Mouse (Mus musculus) bone marrow, adult 2 months (tissue): ENCODE data around the gene Pkp4. TPM values are rescaled to one million over a fixed set of nuclear protein-coding genes. Genes with fewer than 3 reads are reported as not detected.
"Not testable (repeated sequence)": the region's sequence is repeated elsewhere in the genome, so short reads cannot be mapped to it uniquely, and the experiment has no call there.

ENCODE experiments used
- H3K27ac ChIP-seq: fragments of 200-500 bp; 2 replicates; pipeline ENCODE4 v1.5.1; 2012; ENCODE audit warnings: low read depth, mild to moderate bottlenecking, control low read depth, inconsistent platforms, low read length; ENCODE audit not compliant: control insufficient read depth, poor library complexity, insufficient read depth
- H3K4me1 ChIP-seq: fragments of 200-500 bp; 2 replicates; pipeline ENCODE4 v1.6.1; 2011; ENCODE audit warnings: low read length; ENCODE audit not compliant: control insufficient read depth, insufficient read depth
- H3K4me3 ChIP-seq: fragments of 200-500 bp; replicated peaks from 2 replicates; pipeline ENCODE3; 2011; ENCODE audit warnings: mild to moderate bottlenecking, low read depth, low read length, control low read depth; ENCODE audit not compliant: control insufficient read depth
- CTCF ChIP-seq: fragments of 200-500 bp; IDR thresholded peaks from 2 replicates; pipeline ENCODE4 v1.5.1; 2011; ENCODE audit warnings: low read length, control low read depth; ENCODE audit not compliant: control insufficient read depth, insufficient read depth
- POLR2A ChIP-seq: fragments of 200-500 bp; IDR thresholded peaks from 2 replicates; pipeline ENCODE4 v1.6.1; 2011; ENCODE audit warnings: low read depth, mild to moderate bottlenecking, control low read depth, low read length, borderline replicate concordance; ENCODE audit not compliant: control insufficient read depth
- WGBS: fragments of 180-500 bp; shearing (Covaris S2); methylation state at CpG from one replicate; pipeline ENCODE4 v1.1.7; 2018; 5-methylcytosine and 5-hydroxymethylcytosine counted together
- polyA plus RNA-seq: library from polyadenylated mRNA; stranded (reverse); fragments of >200 nt; gene quantifications from 2 replicates; pipeline ENCODE4 v1.2.4, GENCODE M21; 2011; ENCODE audit warnings: low replicate concordance; ENCODE audit not compliant: missing spikeins, insufficient read depth, insufficient read length

Pkp4 gene
- polyA plus RNA-seq, 1 experiment = 14.8 TPM

DNA sequence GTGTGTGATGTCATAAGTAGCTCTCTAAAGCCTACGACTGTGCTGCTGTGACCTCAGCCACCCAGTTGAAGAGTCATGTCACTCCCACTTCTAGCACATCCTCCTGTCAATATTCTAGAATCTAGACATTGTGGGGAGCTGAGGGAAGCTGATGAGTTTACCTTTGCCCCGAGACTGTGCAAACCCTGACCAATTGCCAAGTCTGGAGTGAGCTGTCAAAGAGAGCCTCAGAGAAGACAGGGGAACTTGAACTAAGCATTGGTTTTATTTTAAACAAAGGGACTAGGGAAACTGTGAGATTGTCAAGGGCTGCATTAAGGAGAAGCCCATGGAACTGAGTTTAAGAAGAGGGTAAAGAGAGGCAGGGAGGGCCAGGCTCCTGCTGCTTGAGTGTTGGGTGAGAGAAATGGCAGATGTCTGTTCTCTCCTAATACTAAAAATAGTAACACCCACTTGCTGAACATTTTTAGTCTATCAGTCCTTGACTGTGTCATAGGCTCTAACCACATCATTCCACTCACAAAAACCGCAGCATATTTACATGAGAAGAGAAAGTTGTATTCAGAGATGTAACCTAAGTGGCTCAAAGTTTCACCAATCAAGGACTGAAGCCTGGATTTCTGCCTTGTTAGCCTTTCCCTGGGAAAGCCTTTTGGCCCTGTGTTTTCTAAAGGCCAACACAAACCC, 203.6 kb downstream of the Pkp4 start:
- TF ChIP-seq POLR2A (no peak), CTCF (no peak)
- 69% methylated on average over 3 of the region's 3 CpGs for WGBS
- H3K4me3 ChIP-seq = no peak overlapping the region
- H3K4me1 ChIP-seq = no peaks in the 10 kb centered on the region
- no peak overlapping the region for H3K27ac ChIP-seq

DNA sequence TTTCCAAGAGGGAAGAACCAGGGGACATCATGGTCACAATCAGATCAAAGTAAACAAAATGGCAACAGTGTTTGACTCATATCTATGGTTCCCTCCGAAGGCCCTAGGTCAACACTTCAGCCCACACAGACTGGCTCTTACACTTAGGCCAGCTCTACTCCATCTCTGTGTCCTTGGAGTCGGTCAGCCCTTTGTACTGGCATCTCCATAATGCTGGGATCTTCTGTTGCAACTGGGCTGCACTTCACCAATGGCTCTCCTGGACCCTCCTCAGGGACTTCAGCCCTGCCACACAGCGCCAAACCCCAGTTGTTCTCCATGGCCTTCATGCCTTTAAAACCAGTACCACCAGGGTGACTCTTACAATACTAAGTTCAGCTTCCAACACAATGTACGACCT, 206.5 kb downstream of the Pkp4 start:
- no peak overlapping the region for H3K27ac ChIP-seq
- TF ChIP-seq POLR2A (no peak), CTCF (no peak)
- 77% methylated on average over 4 of the region's 4 CpGs for WGBS
- no peaks in the 10 kb centered on the region for H3K4me1 ChIP-seq
- no peak overlapping the region for H3K4me3 ChIP-seq

DNA sequence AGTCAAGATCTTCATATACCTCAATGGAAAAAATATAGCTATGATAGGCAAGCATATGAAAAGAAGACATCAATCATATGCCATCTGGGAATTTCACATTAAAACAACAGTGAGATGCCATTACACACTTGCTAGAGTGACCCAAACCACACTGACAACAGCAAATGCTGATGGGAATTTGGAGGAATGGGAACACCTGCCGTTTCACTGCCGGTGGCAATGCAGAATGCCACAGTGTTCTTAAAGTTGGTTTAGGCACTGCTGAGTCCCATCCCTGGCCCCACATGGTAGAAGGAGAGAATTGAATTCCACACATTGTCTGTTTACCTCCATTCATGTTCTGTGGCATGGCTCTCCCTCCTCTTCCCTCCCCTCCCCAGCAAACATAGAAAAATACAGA, 212.5 kb downstream of the Pkp4 start:
- WGBS = 95% methylated on average over 2 of the region's 2 CpGs
- TF ChIP-seq POLR2A = no peak
- no peak for TF ChIP-seq CTCF
- Histone ChIP-seq H3K27ac (no peak overlapping the region), H3K4me1 (no peaks in the 10 kb centered on the region), H3K4me3 (no peak overlapping the region)

DNA sequence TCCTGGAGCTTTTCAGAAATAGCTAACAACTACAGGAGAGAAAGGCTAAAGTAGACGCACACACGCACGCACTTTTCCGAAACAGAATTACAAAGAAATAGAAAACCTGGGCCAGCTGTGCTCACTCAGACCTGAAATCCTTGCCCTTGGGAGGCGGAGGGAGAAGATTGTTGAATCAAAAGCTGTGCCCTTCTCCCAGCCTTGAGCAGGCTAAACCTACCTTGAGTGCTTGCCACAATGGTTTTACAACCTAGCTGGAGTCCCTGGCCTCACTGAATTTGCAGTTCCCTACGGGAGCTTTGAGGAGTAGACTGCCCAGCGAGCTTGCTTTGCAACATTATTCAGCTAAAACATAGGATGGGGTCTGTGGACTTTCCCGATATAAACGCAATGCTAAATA, 217.4 kb downstream of the Pkp4 start:
- Histone ChIP-seq H3K27ac (no peak overlapping the region), H3K4me3 (no peak overlapping the region), H3K4me1 (no peaks in the 10 kb centered on the region)
- WGBS = 86% methylated on average over 9 of the region's 9 CpGs
- TF ChIP-seq CTCF (no peak), POLR2A (no peak)

DNA sequence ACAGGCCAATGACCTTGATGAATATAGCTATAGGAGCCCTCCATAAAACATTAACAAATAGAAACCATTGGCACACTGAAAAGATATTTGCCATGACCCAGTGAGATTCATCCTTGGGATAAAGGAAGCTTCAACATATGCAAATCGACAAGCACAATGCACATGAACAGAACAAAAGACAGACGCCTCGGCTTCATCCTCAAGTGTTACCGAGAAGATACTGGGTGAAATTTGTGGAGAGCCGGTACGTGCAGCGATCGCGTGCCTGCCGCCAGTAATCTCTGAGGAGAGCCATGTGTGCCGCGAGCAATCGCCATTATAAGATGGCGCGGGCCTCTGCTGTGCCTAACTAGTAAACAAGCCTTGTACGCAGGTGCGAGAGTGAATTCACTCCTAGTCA, 218.2 kb downstream of the Pkp4 start:
- 91% methylated on average over 17 of the region's 17 CpGs for WGBS
- H3K4me3 ChIP-seq, H3K4me1 ChIP-seq, H3K27ac ChIP-seq: not testable (repeated sequence)

DNA sequence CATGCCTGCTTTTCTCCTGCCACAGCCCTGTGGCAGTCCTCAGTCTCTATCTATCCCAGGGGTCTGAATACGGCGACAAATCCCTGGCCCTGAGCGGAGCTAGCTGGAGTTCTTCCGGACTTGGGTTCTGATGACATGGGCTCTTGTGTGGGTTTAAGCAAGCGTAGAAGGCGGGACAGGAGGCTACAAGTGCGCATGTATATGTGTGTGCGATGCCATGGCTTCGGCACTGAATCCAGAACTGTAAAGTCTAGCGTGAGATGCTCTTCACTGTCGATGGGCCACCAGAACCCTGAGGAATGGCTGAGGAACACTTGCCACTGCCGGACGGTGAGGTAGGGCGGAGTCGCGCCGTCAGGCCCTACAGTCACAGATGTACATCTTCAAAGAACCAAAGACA, 222.6 kb downstream of the Pkp4 start:
- H3K4me1 ChIP-seq = no peaks in the 10 kb centered on the region
- no peak overlapping the region for H3K4me3 ChIP-seq
- no peak for TF ChIP-seq POLR2A
- no peak for TF ChIP-seq CTCF
- no peak overlapping the region for H3K27ac ChIP-seq
- 94% methylated on average over 17 of the region's 17 CpGs for WGBS

DNA sequence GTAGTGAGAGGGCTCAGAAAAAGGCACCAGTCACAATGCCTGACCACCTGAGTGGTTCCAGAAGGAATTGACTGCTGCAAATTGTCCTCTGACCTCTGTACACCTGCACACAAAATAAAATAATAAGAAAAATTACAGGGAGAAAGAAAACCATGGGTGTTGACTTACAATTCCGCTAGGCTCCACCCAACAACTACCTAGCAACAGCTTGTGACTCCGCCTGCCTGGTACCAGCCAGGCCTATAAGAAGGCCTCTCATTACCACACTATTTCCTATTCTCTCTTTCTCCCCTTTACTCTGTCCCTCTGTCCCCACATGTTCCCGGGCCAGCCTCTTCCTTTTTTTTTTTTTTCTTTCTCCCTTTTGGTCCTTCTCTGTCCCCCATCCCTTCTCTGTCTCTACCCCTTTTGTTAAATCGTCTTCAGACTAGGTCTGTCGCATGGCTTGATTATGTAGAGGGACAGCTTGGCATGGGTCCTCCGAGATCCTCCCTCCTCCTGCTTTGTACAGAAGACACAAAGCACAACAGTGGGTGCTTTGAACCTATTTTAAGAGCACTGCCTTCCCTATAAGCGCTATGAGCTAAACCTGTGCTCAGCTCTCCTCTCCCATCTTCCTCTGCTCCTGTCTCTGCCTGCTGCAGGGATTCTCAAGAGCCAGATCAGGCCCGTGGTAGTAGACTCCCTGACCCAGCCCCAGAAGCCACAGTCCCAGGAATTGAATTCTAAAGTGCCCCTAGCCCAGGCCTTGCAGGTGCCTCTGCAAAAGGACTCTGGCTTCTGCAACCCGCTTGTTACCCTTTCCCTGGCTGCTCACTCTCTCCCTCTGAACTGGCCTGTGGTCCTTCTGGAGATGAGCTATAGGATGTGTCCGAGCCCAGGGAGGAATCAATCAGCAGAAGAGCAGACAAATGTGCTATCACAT, 223.5 kb downstream of the Pkp4 start:
- 74% methylated on average over 10 of the region's 10 CpGs for WGBS
- no peak overlapping the region for H3K4me3 ChIP-seq
- TF ChIP-seq POLR2A (no peak), CTCF (no peak)
- H3K27ac ChIP-seq = no peak overlapping the region
- no peaks in the 10 kb centered on the region for H3K4me1 ChIP-seq

DNA sequence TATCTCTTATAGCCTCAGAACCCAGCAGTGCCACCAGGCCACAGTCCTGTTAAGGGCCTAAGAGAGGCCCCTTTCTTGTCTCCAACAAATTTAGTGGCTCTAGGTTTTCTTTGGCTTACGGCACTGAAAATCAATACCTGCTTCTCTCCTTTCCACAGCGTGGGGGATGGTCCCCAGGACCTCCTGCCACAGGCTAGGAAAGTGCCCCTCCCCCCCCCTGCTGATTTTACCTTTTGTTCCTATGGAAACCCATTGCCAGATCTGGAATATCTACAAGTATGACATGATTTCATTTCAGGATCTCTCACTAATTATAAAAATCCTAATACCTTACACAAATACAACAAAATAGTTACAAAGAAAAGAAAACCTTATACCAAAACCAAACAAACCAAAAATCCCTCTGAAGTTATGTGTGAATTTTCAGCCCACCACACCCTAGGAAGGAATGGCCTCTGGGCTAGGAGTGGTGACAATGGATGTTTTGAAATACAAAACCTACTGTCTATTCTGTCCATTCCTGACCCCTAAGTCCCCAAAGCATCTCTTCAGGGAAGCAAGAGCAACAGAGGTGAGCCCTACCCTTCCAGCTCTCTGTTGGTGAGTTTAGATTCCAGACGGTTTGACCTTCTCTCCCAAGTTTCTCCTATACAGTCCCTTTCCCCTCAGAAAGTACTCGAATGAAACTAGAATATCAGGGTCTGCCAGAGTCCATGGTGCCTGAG, 224.7 kb downstream of the Pkp4 start:
- Histone ChIP-seq H3K4me1 (no peaks in the 10 kb centered on the region), H3K4me3 (no peak overlapping the region), H3K27ac (no peak overlapping the region)
- 74% methylated on average over 4 of the region's 4 CpGs for WGBS
- no peak for TF ChIP-seq CTCF
- TF ChIP-seq POLR2A = no peak
